Mouse (Mus musculus) liver, embryonic 13.5 days (tissue): ENCODE measurements around the gene C8g. TPM values are rescaled to one million over a fixed set of nuclear protein-coding genes. Genes with fewer than 3 reads are reported as not detected.

Experiments used
- polyA plus RNA-seq: library from polyadenylated mRNA; unstranded; fragments of >200 nt; fragmentation: Nextera tagmentation; extraction: Ambion mirVana; gene quantifications from 2 replicates; pipeline ENCODE4 v1.2.1, GENCODE M21; 2015

Gene C8g
- polyA plus RNA-seq, 1 experiment from 2014 or later, result 26.8 TPM

Other genes starting within 250 kb of the C8g start
- 13.5 and 14.7 TPM in 2 replicates for gene Tmem203, start 246.3 kb downstream of the C8g start, polyA plus RNA-seq
- 5.6 and 6.1 TPM in 2 replicates for gene Tprn, start 239.1 kb downstream of the C8g start, polyA plus RNA-seq
- gene Ssna1, start 229.3 kb downstream of the C8g start, polyA plus RNA-seq, result 158 and 162 TPM in 2 replicates
- 50.5 and 51.0 TPM in 2 replicates for gene Anapc2, start 229.2 kb downstream of the C8g start, polyA plus RNA-seq
- gene Tmem210, start 213.6 kb downstream of the C8g start, polyA plus RNA-seq, result not detected in 2 replicates
- not detected in 2 replicates for gene Lrrc26, start 211.8 kb downstream of the C8g start, polyA plus RNA-seq
- 0.12 and 0.41 TPM in 2 replicates for gene Grin1, start 182.5 kb downstream of the C8g start, polyA plus RNA-seq
- gene Man1b1, start 169.4 kb downstream of the C8g start, polyA plus RNA-seq, result 18.8 and 27.1 TPM in 2 replicates
- 9.0 and 10.5 TPM in 2 replicates for gene Dpp7, start 145.4 kb downstream of the C8g start, polyA plus RNA-seq
- gene Uap1l1, start 136.0 kb downstream of the C8g start, polyA plus RNA-seq, result 13.4 and 16.1 TPM in 2 replicates
- gene Sapcd2, start 129.4 kb downstream of the C8g start, polyA plus RNA-seq, result 30.0 and 30.6 TPM in 2 replicates
- 0.40 and 0.41 TPM in 2 replicates for gene Entpd2, start 105.8 kb downstream of the C8g start, polyA plus RNA-seq
- gene Npdc1, start 102.4 kb downstream of the C8g start, polyA plus RNA-seq, result 4.2 and 5.1 TPM in 2 replicates
- 0.56 and 0.97 TPM in 2 replicates for gene Fut7, start 78.5 kb downstream of the C8g start, polyA plus RNA-seq
- gene Abca2, start 73.0 kb downstream of the C8g start, polyA plus RNA-seq, result 1.4 and 1.6 TPM in 2 replicates
- 0.21 and 0.25 TPM in 2 replicates for gene Clic3, start 44.9 kb downstream of the C8g start, polyA plus RNA-seq
- gene Paxx, start 40.6 kb downstream of the C8g start, polyA plus RNA-seq, result 7.2 and 7.7 TPM in 2 replicates
- gene Ptgds, start 31.7 kb downstream of the C8g start, polyA plus RNA-seq, result 0.38 TPM in 1 of 2 replicates, not detected in the other
- gene Lcn12, start 7.8 kb downstream of the C8g start, polyA plus RNA-seq, result not detected in 2 replicates
- gene Fbxw5, start 969 bp downstream of the C8g start, polyA plus RNA-seq, result 27.9 and 31.1 TPM in 2 replicates
- 16.6 and 18.7 TPM in 2 replicates for gene Traf2, start 45.2 kb upstream of the C8g start, polyA plus RNA-seq
- 275 and 306 TPM in 2 replicates for gene Edf1, start 56.1 kb upstream of the C8g start, polyA plus RNA-seq
- gene Mamdc4, start 73.1 kb upstream of the C8g start, polyA plus RNA-seq, result 1.6 and 2.7 TPM in 2 replicates
- gene Phpt1, start 73.5 kb upstream of the C8g start, polyA plus RNA-seq, result 50.2 and 50.3 TPM in 2 replicates
- gene Ajm1, start 80.0 kb upstream of the C8g start, polyA plus RNA-seq, result 0.02 TPM in 1 of 2 replicates, not detected in the other
- gene Rabl6, start 106.8 kb upstream of the C8g start, polyA plus RNA-seq, result 29.7 and 29.8 TPM in 2 replicates
- gene Ccdc183, start 116.0 kb upstream of the C8g start, polyA plus RNA-seq, result 0.09 and 0.14 TPM in 2 replicates
- gene Tmem141, start 120.3 kb upstream of the C8g start, polyA plus RNA-seq, result 7.8 and 8.3 TPM in 2 replicates
- 34.8 and 37.5 TPM in 2 replicates for gene Fcna, start 126.3 kb upstream of the C8g start, polyA plus RNA-seq
- not detected in 2 replicates for gene Lcn8, start 151.4 kb upstream of the C8g start, polyA plus RNA-seq
- gene Lcn5, start 156.2 kb upstream of the C8g start, polyA plus RNA-seq, result not detected in 2 replicates
- gene Lcn6, start 175.1 kb upstream of the C8g start, polyA plus RNA-seq, result not detected in 2 replicates
- not detected in 2 replicates for gene Lcn10, start 181.0 kb upstream of the C8g start, polyA plus RNA-seq
- not detected in 2 replicates for gene Obp2a, start 198.3 kb upstream of the C8g start, polyA plus RNA-seq
- gene Bmyc, start 205.0 kb upstream of the C8g start, polyA plus RNA-seq, result 12.8 and 13.4 TPM in 2 replicates
- gene Obp2b, start 235.3 kb upstream of the C8g start, polyA plus RNA-seq, result not detected in 2 replicates